Mouse (Mus musculus) adrenal gland, postnatal 25 days (tissue): ENCODE data around the gene Armt1. TPM values are rescaled to one million over a fixed set of nuclear protein-coding genes. Genes with fewer than 3 reads are reported as not detected.
"Not testable (repeated sequence)": the region's sequence is repeated elsewhere in the genome, so short reads cannot be mapped to it uniquely, and the experiment has no call there.

Source experiments
- DNase-seq: peaks from one replicate; pipeline ENCODE4 v3.0.0; 2021; ENCODE audit warnings: mixed read lengths
- total RNA-seq: library from RNA; stranded (reverse); gene quantifications from 2 replicates; pipeline ENCODE4 v1.2.3, GENCODE M21; 2021

Armt1 gene
- total RNA-seq, 1 experiment from 2014 or later, result 20.6 TPM

DNA sequence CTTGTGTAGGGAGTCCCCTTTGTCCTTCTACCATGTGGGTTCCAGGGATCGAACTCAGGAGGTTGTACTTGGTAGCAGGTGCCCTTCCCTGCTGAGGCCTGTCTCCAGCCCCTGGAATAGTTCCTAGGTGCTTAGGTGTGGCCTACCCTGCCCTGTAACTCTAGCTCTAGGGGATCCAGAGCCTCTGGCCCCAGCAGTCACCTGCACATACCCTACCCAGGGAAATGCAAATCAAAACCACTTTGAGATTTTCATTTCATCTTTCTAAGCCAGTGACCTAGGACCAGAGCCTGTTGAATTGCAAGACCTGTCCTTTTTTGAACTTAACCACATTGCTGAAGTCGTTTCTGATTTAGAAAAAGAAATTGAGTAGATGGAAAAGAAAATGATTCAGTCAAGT, 1.6 kb downstream of the Armt1 start:
- not testable (repeated sequence) for DNase-seq

GRCm38 (mm10) chr10:4435416-4435815, 3.1 kb downstream of the Armt1 start:
- no peak for DNase-seq

- DNase-seq, result no peak
Observed at GRCm38 (mm10) chr10:4456409-4456808, 24.1 kb downstream of the Armt1 start.

DNA sequence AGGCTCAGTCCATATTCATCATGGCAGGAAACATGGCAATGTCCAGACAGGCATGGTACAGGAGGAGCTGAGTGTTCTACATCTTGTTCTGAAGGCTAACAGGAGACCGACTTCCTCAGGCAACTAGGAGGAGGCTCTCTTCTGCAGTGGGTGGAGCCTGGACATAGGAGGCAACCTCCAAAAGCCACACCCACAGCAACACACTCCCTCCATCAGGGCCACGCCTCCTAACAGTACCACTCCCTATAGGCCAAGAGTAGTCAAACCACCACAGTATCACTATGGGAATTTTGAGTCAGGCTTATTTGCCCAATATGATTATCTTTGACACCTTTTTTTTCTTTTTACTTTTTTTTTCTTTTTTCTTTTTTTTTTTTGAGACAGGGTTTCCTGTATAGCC, 27.9 kb downstream of the Armt1 start:
- no peak for DNase-seq

- no peak for DNase-seq
Observed at GRCm38 (mm10) chr10:4465799-4466198, 33.5 kb downstream of the Armt1 start.

DNA sequence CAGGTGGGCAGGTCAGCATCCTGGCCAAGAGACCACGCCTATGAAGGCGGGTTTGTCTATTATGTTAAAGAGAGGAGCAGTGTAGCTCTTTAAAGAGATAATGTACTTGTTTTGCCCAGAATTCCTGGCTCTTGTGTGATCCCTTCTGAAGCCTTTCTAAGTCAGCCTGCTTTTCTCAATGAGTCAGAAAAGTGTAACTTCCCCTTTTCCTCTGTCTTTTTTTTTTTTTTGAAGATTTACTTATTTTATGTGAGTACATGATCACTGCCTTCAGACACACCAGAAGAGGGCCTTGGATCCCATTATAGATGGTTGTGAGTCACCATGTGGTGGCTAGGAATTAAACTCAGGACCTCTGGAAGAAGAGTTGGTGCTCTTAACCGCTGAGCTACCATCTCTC, 37.1 kb downstream of the Armt1 start:
- no peak for DNase-seq

- DNase-seq, result no peak
Observed at GRCm38 (mm10) chr10:4473591-4473993, 41.3 kb downstream of the Armt1 start.

- DNase-seq, result no peak
Observed at GRCm38 (mm10) chr10:4475431-4475830, 43.2 kb downstream of the Armt1 start.

DNA sequence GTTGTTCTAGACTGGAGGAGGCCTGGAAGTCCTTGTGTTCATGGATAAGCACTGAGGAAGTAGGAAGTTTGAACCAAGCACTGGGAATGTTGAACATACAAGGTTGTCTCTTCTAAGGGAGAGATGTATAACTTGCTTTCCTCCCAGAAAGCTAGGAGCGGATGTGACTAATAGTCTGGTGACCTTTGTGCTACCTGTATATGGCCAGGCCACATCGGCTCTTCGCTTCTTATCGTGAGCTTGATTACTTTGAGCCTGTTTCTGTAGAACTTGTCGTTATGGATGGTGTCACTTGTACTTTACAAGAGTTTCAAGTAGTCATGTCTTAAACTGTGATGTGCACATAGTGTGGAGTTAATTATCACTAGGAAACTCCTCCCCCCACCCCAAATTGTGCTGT, 44.3 kb downstream of the Armt1 start:
- DNase-seq, result no peak

- DNase-seq, result no peak
Observed at GRCm38 (mm10) chr10:4480929-4481328, 48.7 kb downstream of the Armt1 start.

DNA sequence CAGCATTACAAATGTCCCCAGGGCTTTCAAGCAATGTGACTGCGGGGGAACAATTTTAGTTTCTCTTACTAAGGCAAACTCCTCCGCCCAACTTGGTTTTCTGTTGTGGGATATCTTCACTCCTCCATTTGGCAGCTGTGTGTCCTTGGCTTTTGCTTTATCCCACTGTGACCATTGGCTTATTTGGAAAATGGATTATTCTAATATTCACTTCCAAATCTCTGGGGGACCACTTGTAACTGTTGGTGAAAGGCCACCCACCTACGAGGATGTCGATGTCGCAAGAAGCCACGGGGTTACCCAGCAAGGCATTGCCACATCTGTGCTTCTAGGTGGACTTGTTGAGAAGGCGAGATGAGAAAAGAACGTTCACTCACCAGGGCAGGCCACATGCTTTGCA, 49.4 kb downstream of the Armt1 start:
- peak; percentile 24 for DNase-seq

- peak; percentile 15 for DNase-seq
Observed at GRCm38 (mm10) chr10:4482355-4482754, 50.1 kb downstream of the Armt1 start, which contains the start of gene Ccdc170. TSS of gene Ccdc170 (plus strand) at chr10:4482502.

- no peak for DNase-seq
Observed at GRCm38 (mm10) chr10:4483848-4484247, 51.6 kb downstream of the Armt1 start.

DNA sequence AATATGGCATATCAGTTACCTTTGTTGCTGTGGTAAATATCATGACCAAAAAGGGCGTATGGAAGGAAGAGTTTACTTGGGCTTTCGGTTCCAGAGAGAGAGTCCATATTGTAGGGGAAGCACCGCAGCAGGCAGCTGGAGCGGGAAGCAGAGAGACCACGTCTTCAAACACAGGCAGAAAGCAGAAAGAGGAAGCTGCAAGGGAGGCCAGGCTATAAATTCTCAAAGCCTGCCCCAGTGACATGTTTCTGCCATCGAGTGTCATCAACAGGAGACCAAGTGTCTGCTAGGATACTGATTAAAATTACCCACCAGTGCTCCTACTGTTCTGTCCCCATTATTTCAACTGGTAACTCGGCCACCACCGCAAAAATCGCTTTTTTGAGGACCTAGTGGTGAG, 52.7 kb downstream of the Armt1 start:
- DNase-seq, result no peak

DNA sequence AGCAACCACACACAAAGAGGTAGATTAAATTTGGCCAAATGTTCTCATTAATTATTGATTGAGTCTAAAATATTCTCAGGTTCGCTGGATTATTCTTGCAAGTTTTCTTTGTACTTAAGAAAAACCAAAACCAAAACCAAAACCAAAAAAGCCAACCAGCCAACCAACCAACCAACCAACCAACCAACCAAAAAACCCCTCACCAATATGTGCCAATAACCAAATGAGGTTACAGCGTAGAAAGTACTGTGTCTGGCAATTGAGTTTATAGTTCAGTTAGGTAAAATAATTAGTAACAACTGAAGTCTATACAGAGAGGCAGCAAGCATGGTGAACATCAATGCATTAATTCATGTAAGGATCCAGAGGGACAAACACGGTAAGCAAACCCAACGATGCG, 57.6 kb downstream of the Armt1 start:
- no peak for DNase-seq

- DNase-seq, result no peak
Observed at GRCm38 (mm10) chr10:4491281-4491680, 59.0 kb downstream of the Armt1 start.

DNA sequence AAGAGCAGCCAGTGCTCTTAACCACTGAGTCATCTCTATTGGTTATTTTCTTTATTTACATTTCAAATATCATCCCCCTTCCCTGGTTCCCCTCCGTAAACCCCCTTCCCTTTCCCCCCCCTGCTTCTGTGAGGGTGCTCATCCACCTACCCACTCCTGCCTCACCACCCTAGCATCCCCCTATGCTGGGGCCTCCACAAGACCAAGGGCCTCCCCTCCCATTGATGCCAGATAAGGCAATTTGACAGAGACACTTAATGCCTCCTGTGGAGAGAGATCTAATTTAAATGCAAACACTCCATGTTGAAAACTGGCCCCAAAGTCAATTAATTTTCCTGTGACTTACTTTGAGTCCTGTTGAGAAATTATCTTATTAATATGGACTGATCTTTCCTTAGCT, 59.8 kb downstream of the Armt1 start:
- no peak for DNase-seq

GRCm38 (mm10) chr10:4492909-4493308, 60.6 kb downstream of the Armt1 start:
- DNase-seq, result no peak

GRCm38 (mm10) chr10:4503251-4503650, 71.0 kb downstream of the Armt1 start:
- peak; percentile 33 for DNase-seq

Other genes with a start within 250 kb of the Armt1 start
- gene Akap12, start 166.1 kb upstream of the Armt1 start, total RNA-seq, result 18.0 and 18.6 TPM in 2 replicates
- gene Zbtb2, start 44.4 kb upstream of the Armt1 start, total RNA-seq, result 11.0 and 11.5 TPM in 2 replicates
- 48.4 and 53.7 TPM in 2 replicates for gene Rmnd1, start 79 bp upstream of the Armt1 start, total RNA-seq
- gene Ccdc170, start 50.0 kb downstream of the Armt1 start, total RNA-seq, result 2.0 TPM in 1 of 2 replicates, not detected in the other
- gene Esr1, start 179.1 kb downstream of the Armt1 start, total RNA-seq, result 12.0 and 12.8 TPM in 2 replicates